Mouse (Mus musculus): Measurements from ENCODE around the gene Tlr6.

DNA sequence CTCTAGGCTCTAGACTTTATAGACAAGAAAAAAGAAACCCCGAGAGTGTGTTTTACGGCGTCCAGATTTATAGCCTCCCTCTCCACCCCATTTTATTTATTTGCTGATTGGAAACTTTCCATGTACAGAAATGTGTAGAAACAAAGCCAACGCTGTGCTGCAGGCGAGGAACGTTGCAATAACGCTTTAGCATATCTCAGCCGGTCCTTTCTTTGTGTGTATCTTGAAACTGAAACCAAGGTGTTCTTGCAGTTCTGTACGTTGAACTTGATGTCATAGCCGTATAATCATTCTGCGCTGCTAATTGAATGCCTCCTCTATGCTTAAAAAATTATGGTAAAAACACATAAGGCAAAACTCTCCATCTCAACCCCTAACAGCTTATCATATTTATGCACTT, 42.2 kb downstream of the Tlr6 start:
- no peak for TF ChIP-seq CTCF (IDR thresholded peaks at IDR 0.05; ENCODE audit: low read depth)
- TF ChIP-seq EP300 (IDR thresholded peaks at IDR 0.05; ENCODE audit: low read depth): no peak
